Mouse (Mus musculus): ENCODE data around the gene Fhit. TPM values are rescaled to one million over a fixed set of nuclear protein-coding genes. Genes with fewer than 3 reads are reported as not detected.

Fhit gene
- polyA plus RNA-seq, 1 experiment from 2014 or later: 6.1 TPM

DNA sequence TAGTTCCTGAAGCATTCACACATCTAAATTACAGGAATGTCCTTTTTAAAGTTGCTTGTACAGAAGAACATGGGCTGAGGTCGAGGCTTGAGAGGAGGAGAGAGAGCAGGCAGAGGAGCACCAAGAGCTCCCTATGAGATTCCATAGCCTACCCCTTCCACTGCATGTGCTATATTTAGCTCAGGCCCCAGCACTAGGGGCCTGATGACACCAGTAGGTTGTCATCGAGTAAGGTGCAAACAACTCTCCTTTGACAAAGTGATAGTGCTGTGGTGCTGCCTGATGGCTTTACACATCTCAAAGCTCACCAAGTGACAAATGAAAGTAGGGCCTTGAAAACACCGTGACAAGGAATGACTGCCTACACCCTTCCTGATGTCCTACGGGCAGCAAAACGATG, 967.7 kb downstream of the Fhit start:
- Histone ChIP-seq H3K27me3 (ENCODE audit: control insufficient read depth, insufficient read depth, low read length) (no peaks in the 10 kb centered on the region), H3K36me3 (ENCODE audit: control insufficient read depth, insufficient read depth, low read length) (no peaks in the 10 kb centered on the region), H3K27ac (replicated peaks in 1 of 2; ENCODE audit: control insufficient read depth in 1 of 2, insufficient read depth in 1 of 2, low read depth in 2 of 2, low read length in 2 of 2) (peak overlapping the region; percentile 60 to 67), H3K4me3 (ENCODE audit: control insufficient read depth in 1 of 2, insufficient read depth in 1 of 2, low read depth in 1 of 2, low read length in 2 of 2) (no peak overlapping the region), H3K9ac (ENCODE audit: low read length) (no peak overlapping the region), H3K4me1 (ENCODE audit: control insufficient read depth in 2 of 2, insufficient read depth in 2 of 2, low read length in 2 of 2) (peaks cover 2 to 19% of the 10 kb centered on the region in 2 experiments), H3K9me3 (ENCODE audit: control insufficient read depth, low read length) (no peaks in the 10 kb centered on the region), H3K4me2 (ENCODE audit: low read length) (peak overlapping the region; percentile 44)
- WGBS: 11% methylated on average over 5 of the region's 5 CpGs
- ATAC-seq (ENCODE audit: insufficient number of reproducible peaks, insufficient read depth, low FRiP score, low read depth): peak; percentile 87

GRCm38 (mm10) chr14:10171761-10172160, 990.1 kb downstream of the Fhit start:
- Histone ChIP-seq H3K36me3 (ENCODE audit: control insufficient read depth, insufficient read depth, low read length) (no peaks in the 10 kb centered on the region), H3K4me2 (ENCODE audit: low read length) (no peak overlapping the region), H3K9ac (ENCODE audit: low read length) (no peak overlapping the region), H3K4me3 (ENCODE audit: control insufficient read depth in 1 of 2, insufficient read depth in 1 of 2, low read depth in 1 of 2, low read length in 2 of 2) (no peak overlapping the region), H3K27me3 (ENCODE audit: control insufficient read depth, insufficient read depth, low read length) (no peaks in the 10 kb centered on the region), H3K27ac (replicated peaks in 1 of 2; ENCODE audit: control insufficient read depth in 1 of 2, insufficient read depth in 1 of 2, low read depth in 2 of 2, low read length in 2 of 2) (no peak overlapping the region), H3K4me1 (ENCODE audit: control insufficient read depth in 2 of 2, insufficient read depth in 2 of 2, low read length in 2 of 2) (no peaks in the 10 kb centered on the region; a peak in 1 of 4 replicates), H3K9me3 (ENCODE audit: control insufficient read depth, low read length) (peaks cover 7% of the 10 kb centered on the region; the same call in 1 of the 2 replicates)
- ATAC-seq (ENCODE audit: insufficient number of reproducible peaks, insufficient read depth, low FRiP score, low read depth): no peak
- WGBS: 86% methylated on average over 2 of the region's 2 CpGs

GRCm38 (mm10) chr14:10166641-10167429, 995.0 kb downstream of the Fhit start:
- Histone ChIP-seq H3K36me3 (ENCODE audit: control insufficient read depth, insufficient read depth, low read length) (no peaks in the 10 kb centered on the region), H3K4me1 (ENCODE audit: control insufficient read depth in 2 of 2, insufficient read depth in 2 of 2, low read length in 2 of 2) (no peaks in the 10 kb centered on the region), H3K27me3 (ENCODE audit: control insufficient read depth, insufficient read depth, low read length) (no peaks in the 10 kb centered on the region), H3K4me3 (ENCODE audit: control insufficient read depth in 1 of 2, insufficient read depth in 1 of 2, low read depth in 1 of 2, low read length in 2 of 2) (no peak overlapping the region), H3K27ac (replicated peaks in 1 of 2; ENCODE audit: control insufficient read depth in 1 of 2, insufficient read depth in 1 of 2, low read depth in 2 of 2, low read length in 2 of 2) (no peak overlapping the region), H3K9ac (ENCODE audit: low read length) (no peak overlapping the region), H3K4me2 (ENCODE audit: low read length) (no peak overlapping the region), H3K9me3 (ENCODE audit: control insufficient read depth, low read length) (peaks cover 7% of the 10 kb centered on the region; the same call in 1 of the 2 replicates)
- no peak for ATAC-seq (ENCODE audit: insufficient number of reproducible peaks, insufficient read depth, low FRiP score, low read depth)
- 78% methylated on average over 6 of the region's 6 CpGs for WGBS

GRCm38 (mm10) chr14:10149872-10150271, 1012.0 kb downstream of the Fhit start:
- Histone ChIP-seq H3K27ac (replicated peaks in 1 of 2; ENCODE audit: control insufficient read depth in 1 of 2, insufficient read depth in 1 of 2, low read depth in 2 of 2, low read length in 2 of 2) (no peak overlapping the region), H3K36me3 (ENCODE audit: control insufficient read depth, insufficient read depth, low read length) (no peaks in the 10 kb centered on the region), H3K4me1 (ENCODE audit: control insufficient read depth in 2 of 2, insufficient read depth in 2 of 2, low read length in 2 of 2) (no peaks in the 10 kb centered on the region), H3K4me2 (ENCODE audit: low read length) (no peak overlapping the region), H3K9ac (ENCODE audit: low read length) (no peak overlapping the region), H3K9me3 (ENCODE audit: control insufficient read depth, low read length) (no peaks in the 10 kb centered on the region), H3K4me3 (ENCODE audit: control insufficient read depth in 1 of 2, insufficient read depth in 1 of 2, low read depth in 1 of 2, low read length in 2 of 2) (no peak overlapping the region), H3K27me3 (ENCODE audit: control insufficient read depth, insufficient read depth, low read length) (no peaks in the 10 kb centered on the region)
- 61% methylated on average over 5 of the region's 5 CpGs for WGBS
- ATAC-seq (ENCODE audit: insufficient number of reproducible peaks, insufficient read depth, low FRiP score, low read depth): no peak

GRCm38 (mm10) chr14:10139311-10139710, 1022.5 kb downstream of the Fhit start:
- Histone ChIP-seq H3K27me3 (ENCODE audit: control insufficient read depth, insufficient read depth, low read length) (no peaks in the 10 kb centered on the region), H3K4me3 (ENCODE audit: control insufficient read depth in 1 of 2, insufficient read depth in 1 of 2, low read depth in 1 of 2, low read length in 2 of 2) (no peak overlapping the region), H3K4me2 (ENCODE audit: low read length) (no peak overlapping the region), H3K27ac (replicated peaks in 1 of 2; ENCODE audit: control insufficient read depth in 1 of 2, insufficient read depth in 1 of 2, low read depth in 2 of 2, low read length in 2 of 2) (no peak overlapping the region), H3K9me3 (ENCODE audit: control insufficient read depth, low read length) (no peaks in the 10 kb centered on the region), H3K4me1 (ENCODE audit: control insufficient read depth in 2 of 2, insufficient read depth in 2 of 2, low read length in 2 of 2) (no peaks in the 10 kb centered on the region), H3K36me3 (ENCODE audit: control insufficient read depth, insufficient read depth, low read length) (no peaks in the 10 kb centered on the region), H3K9ac (ENCODE audit: low read length) (no peak overlapping the region)
- no peak for ATAC-seq (ENCODE audit: insufficient number of reproducible peaks, insufficient read depth, low FRiP score, low read depth)

- H3K27me3 ChIP-seq (ENCODE audit: control insufficient read depth, insufficient read depth, low read length): no peaks in the 10 kb centered on the region
- H3K9me3 ChIP-seq (ENCODE audit: control insufficient read depth, low read length): no peaks in the 10 kb centered on the region
- no peaks in the 10 kb centered on the region for H3K4me1 ChIP-seq (ENCODE audit: control insufficient read depth in 2 of 2, insufficient read depth in 2 of 2, low read length in 2 of 2)
- WGBS: 92% methylated on average over 10 of the region's 10 CpGs
- no peak overlapping the region for H3K4me2 ChIP-seq (ENCODE audit: low read length)
- no peak overlapping the region for H3K4me3 ChIP-seq (ENCODE audit: control insufficient read depth in 1 of 2, insufficient read depth in 1 of 2, low read depth in 1 of 2, low read length in 2 of 2)
- ATAC-seq (ENCODE audit: insufficient number of reproducible peaks, insufficient read depth, low FRiP score, low read depth): no peak
- H3K9ac ChIP-seq (ENCODE audit: low read length): no peak overlapping the region
- H3K27ac ChIP-seq (replicated peaks in 1 of 2; ENCODE audit: control insufficient read depth in 1 of 2, insufficient read depth in 1 of 2, low read depth in 2 of 2, low read length in 2 of 2): no peak overlapping the region
- H3K36me3 ChIP-seq (ENCODE audit: control insufficient read depth, insufficient read depth, low read length): no peaks in the 10 kb centered on the region
Observed at GRCm38 (mm10) chr14:10133873-10134272, 1028.0 kb downstream of the Fhit start.

DNA sequence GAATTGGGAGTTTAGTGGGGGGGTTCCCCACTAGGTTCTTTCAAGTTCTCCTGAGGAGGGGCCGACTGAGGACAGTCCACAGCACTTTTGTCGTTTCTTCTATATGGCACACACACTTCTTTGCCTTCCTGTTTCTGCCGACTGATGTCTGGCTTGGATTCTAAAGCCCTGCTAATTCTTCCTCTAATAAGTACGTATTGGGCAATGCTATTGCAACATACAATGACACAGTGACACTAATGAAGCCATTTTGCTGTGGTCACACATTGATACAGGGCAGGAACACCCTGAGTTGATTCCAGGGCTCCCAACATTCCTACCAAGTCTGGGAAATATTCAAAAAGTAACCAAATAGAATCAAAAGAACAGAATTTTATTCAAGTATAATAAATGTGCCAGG, 1032.2 kb downstream of the Fhit start:
- H3K36me3 ChIP-seq (ENCODE audit: control insufficient read depth, insufficient read depth, low read length): no peaks in the 10 kb centered on the region
- no peak overlapping the region; a peak in 1 of 4 replicates for H3K27ac ChIP-seq (replicated peaks in 1 of 2; ENCODE audit: control insufficient read depth in 1 of 2, insufficient read depth in 1 of 2, low read depth in 2 of 2, low read length in 2 of 2)
- no peak for ATAC-seq (ENCODE audit: insufficient number of reproducible peaks, insufficient read depth, low FRiP score, low read depth)
- H3K4me3 ChIP-seq (ENCODE audit: control insufficient read depth in 1 of 2, insufficient read depth in 1 of 2, low read depth in 1 of 2, low read length in 2 of 2): no peak overlapping the region
- WGBS: 78% methylated on average over 4 of the region's 4 CpGs
- no peak overlapping the region for H3K9ac ChIP-seq (ENCODE audit: low read length)
- H3K4me1 ChIP-seq (ENCODE audit: control insufficient read depth in 2 of 2, insufficient read depth in 2 of 2, low read length in 2 of 2): no peaks in the 10 kb centered on the region
- H3K9me3 ChIP-seq (ENCODE audit: control insufficient read depth, low read length): no peaks in the 10 kb centered on the region
- H3K4me2 ChIP-seq (ENCODE audit: low read length): no peak overlapping the region
- H3K27me3 ChIP-seq (ENCODE audit: control insufficient read depth, insufficient read depth, low read length): no peaks in the 10 kb centered on the region

DNA sequence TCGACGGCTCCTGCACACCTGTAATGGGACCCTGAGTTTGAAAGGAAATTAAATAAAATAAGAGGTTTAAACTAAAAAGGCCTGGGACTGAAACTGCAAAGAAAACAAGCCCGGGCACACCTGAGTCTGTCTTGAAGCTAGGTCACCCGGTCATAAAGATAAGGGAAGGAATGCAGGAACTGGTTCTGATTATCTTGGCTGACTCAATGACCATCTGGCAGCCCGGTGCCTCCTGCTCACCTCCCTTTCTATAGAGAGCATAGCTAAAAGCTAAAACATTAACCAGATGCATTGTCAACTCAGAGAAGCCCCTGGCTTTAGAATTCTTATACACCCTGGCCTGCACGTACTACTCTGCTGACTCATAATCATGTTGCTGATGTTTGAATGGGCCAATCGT, 1032.7 kb downstream of the Fhit start:
- H3K27ac ChIP-seq (replicated peaks in 1 of 2; ENCODE audit: control insufficient read depth in 1 of 2, insufficient read depth in 1 of 2, low read depth in 2 of 2, low read length in 2 of 2): no peak overlapping the region
- no peaks in the 10 kb centered on the region for H3K36me3 ChIP-seq (ENCODE audit: control insufficient read depth, insufficient read depth, low read length)
- no peak overlapping the region for H3K4me2 ChIP-seq (ENCODE audit: low read length)
- 44% methylated on average over 7 of the region's 7 CpGs for WGBS
- no peaks in the 10 kb centered on the region for H3K4me1 ChIP-seq (ENCODE audit: control insufficient read depth in 2 of 2, insufficient read depth in 2 of 2, low read length in 2 of 2)
- H3K4me3 ChIP-seq (ENCODE audit: control insufficient read depth in 1 of 2, insufficient read depth in 1 of 2, low read depth in 1 of 2, low read length in 2 of 2): no peak overlapping the region
- H3K9me3 ChIP-seq (ENCODE audit: control insufficient read depth, low read length): no peaks in the 10 kb centered on the region
- no peaks in the 10 kb centered on the region for H3K27me3 ChIP-seq (ENCODE audit: control insufficient read depth, insufficient read depth, low read length)
- H3K9ac ChIP-seq (ENCODE audit: low read length): no peak overlapping the region
- ATAC-seq (ENCODE audit: insufficient number of reproducible peaks, insufficient read depth, low FRiP score, low read depth): no peak
